Mouse (Mus musculus): ENCODE results near the gene Pnkp. TPM values are rescaled to one million over a fixed set of nuclear protein-coding genes. Genes with fewer than 3 reads are reported as not detected.
"Not testable (repeated sequence)": the region's sequence is repeated elsewhere in the genome, so short reads cannot be mapped to it uniquely, and the experiment has no call there.

Gene Pnkp
- total RNA-seq, 2 experiments from 2014 or later: 32.6 to 38.4 TPM

- DNase-seq (ENCODE audit: low spot score in 2 of 2): no peak
These were observed 10.9 kb downstream of the Pnkp start for GRCm38 (mm10) chr7:44867802-44868201.

- DNase-seq (ENCODE audit: low spot score in 2 of 2): no peak
These were observed 11.5 kb downstream of the Pnkp start for GRCm38 (mm10) chr7:44868465-44868864.

DNA sequence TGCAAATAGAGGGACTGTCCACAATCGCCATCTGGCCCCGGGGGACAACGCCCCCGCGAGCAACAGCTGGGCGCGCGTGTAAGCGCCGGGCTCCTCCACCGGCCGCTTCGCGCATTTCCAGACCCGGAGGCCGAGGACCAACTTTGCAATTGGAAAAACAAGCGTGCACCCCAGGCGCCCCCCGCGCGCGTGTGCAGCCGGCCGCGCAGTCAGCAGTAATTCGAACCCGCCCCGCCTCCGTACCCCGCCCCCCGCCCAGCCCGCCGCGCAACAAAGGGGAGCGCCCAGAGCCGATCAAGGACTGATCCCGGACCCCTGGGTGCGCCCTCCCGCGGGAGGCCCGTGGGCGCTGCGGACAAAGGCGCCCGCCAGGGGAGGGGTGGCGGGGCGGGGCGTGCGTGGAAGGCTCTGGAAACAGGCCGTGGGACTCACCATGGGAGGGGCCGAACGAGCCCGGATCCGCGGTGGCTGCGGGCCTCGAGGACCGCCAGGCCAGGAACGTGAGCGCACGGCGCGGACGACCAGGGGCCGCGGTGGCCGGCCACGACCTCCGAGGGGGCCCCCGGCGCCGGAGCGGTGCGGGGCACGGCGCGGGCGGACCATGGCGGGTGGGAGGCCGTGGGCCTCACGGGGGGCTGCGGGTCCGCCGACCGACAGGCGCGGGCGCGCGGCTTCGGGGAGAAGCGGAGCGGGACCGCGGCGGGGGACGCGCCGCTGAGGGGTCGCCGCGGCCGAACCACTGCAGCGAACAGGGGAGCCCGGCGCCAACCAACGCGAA, 12.2 kb downstream of the Pnkp start:
- peak; percentile 63 to 73 for DNase-seq (ENCODE audit: low spot score in 2 of 2)

DNA sequence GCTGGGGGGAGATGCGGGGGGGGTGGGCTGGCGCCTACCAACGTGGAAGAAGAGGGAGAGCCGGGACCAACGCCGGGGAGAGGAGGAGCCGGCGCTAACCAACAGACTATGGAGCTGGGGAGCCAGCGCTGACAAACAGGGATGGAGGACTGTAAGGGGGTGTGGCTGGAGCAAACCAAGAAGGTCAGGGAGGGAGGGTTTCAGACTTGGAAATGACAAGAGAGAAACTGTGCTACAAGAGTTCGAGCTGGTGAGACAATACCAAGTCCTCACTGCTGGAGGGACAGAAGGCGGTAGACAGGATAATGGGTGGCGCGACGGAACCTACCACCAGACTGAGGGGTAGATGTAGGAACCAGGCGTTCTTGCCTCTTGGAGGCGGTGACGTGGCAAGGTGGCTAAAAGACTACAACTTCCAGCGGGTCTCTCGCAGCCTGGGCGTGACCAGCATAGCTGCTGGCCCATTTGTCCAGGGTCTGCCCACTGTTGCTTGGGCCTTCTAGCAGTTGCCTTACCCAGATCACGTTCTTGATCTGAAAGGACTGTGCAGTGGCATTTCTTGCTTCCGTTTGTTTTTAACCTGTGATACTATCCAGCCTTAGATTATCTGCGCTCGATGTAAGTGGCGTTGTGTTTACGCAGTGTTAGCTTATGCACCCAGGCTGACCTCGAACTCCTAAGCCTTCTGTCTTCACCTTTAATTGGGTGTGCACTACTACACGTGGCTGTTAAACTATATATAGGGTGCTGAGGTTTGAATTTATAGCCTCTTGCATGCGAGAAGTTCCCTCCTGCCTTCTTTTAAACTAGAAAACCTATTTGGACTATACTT, 13.0 kb downstream of the Pnkp start, which contains the start of gene Ptov1:
TSS of gene Ptov1 (minus strand) at position 92 of the 832 bp plus-strand sequence.
- peak; percentile 89 to 91 for DNase-seq (ENCODE audit: low spot score in 2 of 2)

DNA sequence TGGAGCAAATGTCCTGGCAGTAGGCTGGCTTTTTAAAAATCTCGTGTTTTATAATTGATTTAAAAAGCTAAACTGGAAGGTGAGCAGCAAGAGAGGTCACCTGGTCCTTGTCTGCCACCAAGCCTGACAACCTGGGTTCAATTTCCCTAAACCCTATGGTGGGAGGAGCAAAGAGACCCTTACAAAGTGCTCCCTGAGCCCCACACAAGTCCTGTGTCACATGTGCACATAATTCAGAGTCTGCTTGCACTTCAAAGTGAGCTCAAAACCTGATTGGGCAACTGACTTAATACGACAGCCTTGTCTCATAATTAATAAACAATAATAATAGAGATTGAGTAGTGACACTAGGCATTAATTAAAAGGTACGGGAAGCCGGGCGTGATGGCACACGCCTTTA, 13.7 kb downstream of the Pnkp start:
- no peak for DNase-seq (ENCODE audit: low spot score in 2 of 2)

- no peak for DNase-seq (ENCODE audit: low spot score in 2 of 2)
These were observed 14.2 kb downstream of the Pnkp start for GRCm38 (mm10) chr7:44871181-44871580.

DNA sequence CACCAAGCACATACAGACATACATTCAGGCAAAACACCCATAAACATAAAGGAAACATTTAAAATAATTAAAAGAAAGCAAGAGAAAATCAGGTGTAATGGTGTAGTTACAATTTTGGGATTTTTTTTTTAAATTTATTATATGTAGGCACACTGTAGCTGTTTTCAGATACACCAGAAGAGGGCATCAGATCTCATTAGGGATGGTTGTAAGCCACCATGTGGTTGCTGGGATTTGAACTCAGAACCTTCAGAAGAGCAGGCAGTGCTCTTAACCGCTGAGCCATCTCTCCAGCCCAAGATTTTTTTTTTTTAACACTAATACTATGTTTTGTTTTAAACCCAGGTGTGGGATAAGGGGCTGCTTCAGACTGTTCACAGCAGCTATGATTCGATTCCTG, 14.8 kb downstream of the Pnkp start:
- not testable (repeated sequence) for DNase-seq (ENCODE audit: low spot score in 2 of 2)

GRCm38 (mm10) chr7:44877833-44878232, 20.9 kb downstream of the Pnkp start:
- DNase-seq (ENCODE audit: low spot score in 2 of 2): no peak

DNA sequence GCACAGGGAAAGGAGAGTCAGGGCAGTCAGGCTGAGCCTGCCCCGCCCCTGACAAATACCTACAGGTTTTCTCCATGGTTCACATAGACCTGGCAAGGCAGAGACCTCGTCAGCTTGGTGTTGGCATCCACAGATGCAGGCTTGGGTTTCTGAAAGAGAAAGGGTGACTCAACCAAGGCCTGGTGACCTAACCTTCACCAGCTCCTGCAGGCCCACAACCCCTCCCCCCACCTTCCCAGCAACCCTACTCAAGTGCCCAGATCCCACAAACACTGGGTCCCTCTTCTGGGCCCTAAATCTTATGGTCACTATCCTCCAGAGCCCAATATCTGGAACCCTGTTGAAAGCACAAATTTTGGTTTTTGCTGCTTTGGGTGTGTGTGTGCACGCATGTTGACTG, 26.1 kb downstream of the Pnkp start:
- no peak for DNase-seq (ENCODE audit: low spot score in 2 of 2)

- DNase-seq (ENCODE audit: low spot score in 2 of 2): no peak
These were observed 27.7 kb downstream of the Pnkp start for GRCm38 (mm10) chr7:44884637-44885036.

GRCm38 (mm10) chr7:44886964-44887363, 30.0 kb downstream of the Pnkp start:
- DNase-seq (ENCODE audit: low spot score in 2 of 2): no peak

- no peak for DNase-seq (ENCODE audit: low spot score in 2 of 2)
These were observed 31.5 kb downstream of the Pnkp start for GRCm38 (mm10) chr7:44888256-44889105.

GRCm38 (mm10) chr7:44890180-44890579, 33.2 kb downstream of the Pnkp start:
- no peak for DNase-seq (ENCODE audit: low spot score in 2 of 2)

- DNase-seq (ENCODE audit: low spot score in 2 of 2): no peak
These were observed 33.8 kb downstream of the Pnkp start for GRCm38 (mm10) chr7:44890737-44891136.

- DNase-seq (ENCODE audit: low spot score in 2 of 2): no peak
These were observed 34.7 kb downstream of the Pnkp start for GRCm38 (mm10) chr7:44891611-44892010.

- DNase-seq (ENCODE audit: low spot score in 2 of 2): peak; percentile 88 to 89
These were observed 35.5 kb downstream of the Pnkp start, which contains the start of gene Med25 for GRCm38 (mm10) chr7:44892276-44892921. Gene Med25, minus strand, starts transcription at chr7:44892712.

DNA sequence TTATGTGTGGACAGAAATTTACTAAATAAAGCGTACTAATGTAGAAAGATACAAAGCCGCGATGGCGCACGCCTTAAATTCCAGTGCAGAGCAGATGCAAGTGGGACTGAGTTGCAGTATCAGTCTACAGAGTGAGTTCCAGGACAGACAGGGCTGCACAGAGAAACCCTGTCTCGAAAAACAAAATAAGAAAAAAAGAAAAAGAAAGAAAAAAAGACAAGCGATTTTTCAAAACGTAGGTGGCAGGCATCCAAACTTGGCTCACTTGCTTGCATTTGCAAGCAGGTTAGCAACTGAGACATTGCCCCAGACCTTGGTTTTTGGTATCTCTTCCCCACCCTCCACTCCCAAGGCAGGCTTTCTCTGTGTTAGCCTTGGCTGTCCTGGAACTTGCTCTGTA, 36.3 kb downstream of the Pnkp start:
- DNase-seq (ENCODE audit: low spot score in 2 of 2): no peak

DNA sequence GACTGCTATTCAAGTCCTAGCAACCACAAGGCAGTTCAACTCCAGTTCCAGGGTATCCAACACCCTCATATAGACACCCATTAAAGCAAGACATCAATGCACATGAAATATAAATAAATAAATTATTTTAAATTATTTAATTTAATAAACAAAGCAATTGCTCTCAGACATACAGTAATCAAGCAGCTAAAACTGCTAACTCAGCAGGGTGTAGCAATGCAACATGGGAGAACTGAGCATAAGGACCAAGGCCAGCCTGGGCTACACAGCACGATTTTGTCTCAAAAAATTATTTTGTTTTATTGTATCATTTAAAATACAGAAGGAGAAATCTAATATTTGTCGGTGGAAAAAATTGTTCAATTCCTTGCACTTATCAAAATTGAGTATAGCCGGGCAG, 37.2 kb downstream of the Pnkp start:
- DNase-seq (ENCODE audit: low spot score in 2 of 2): no peak

DNA sequence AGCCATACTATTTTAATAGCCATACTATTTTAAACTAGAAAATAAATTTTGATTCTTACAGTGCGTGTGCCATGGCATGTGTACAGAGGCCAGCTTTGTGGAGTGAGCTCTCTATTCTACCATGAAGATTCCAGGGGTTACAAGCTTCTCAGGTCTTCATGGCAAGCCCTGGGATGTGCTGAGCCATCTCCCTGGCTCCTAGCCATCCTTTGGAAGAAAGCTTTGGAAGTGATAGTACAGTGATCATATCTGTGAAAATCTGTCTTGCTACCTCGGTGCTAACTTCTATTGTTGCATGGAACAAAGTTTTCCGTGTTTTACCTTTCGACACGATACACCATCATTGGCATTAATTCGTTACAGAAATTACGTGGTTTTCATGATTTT, 38.3 kb downstream of the Pnkp start:
- DNase-seq (ENCODE audit: low spot score in 2 of 2): no peak

GRCm38 (mm10) chr7:44895593-44896434, 38.9 kb downstream of the Pnkp start, which contains the start of gene Fuz:
Gene Fuz, plus strand, starts transcription at chr7:44896079.
- peak; percentile 92 to 93 for DNase-seq (ENCODE audit: low spot score in 2 of 2)
